Mouse (Mus musculus) lung, adult 2 months (tissue): Measurements from ENCODE around the gene Dph2.

Source experiments
- CTCF ChIP-seq: fragments of 200-500 bp; IDR thresholded peaks from 2 replicates; pipeline ENCODE4 v1.5.1; 2011; ENCODE audit warnings: mild to moderate bottlenecking, low read length, control low read depth; ENCODE audit not compliant: insufficient read depth
- POLR2A ChIP-seq: fragments of 200-500 bp; IDR thresholded peaks from 2 replicates; pipeline ENCODE4 v1.6.1; 2011; ENCODE audit warnings: low read depth, mild to moderate bottlenecking, control low read depth, low read length, borderline replicate concordance; ENCODE audit errors: extremely low read depth

DNA sequence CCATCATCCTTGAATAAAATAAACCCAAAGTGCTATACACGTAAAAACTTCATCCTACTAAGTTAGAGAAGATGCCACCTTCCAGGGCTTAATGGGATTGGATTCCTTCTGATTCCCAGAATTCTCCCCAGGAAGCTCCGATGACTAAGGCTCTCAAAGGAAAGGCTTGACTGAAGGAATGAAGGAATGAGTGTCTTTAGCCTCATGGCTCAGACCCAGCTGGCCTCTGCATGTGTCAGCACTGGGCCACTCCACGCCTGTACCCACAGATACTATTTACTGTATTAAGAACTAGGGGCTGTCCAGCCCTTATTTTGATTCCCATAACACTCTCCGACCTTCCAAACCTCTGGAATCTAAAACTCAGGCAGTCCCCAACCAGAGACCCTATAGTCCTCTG, 42.2 kb upstream of the Dph2 start:
- no peak for TF ChIP-seq CTCF
- no peak for TF ChIP-seq POLR2A
